Mouse (Mus musculus) erythroblast, embryonic 14.5 days (primary cell): ENCODE data around the gene Chil4.

Source experiments
- GATA1 ChIP-seq: IDR thresholded peaks from 2 replicates; pipeline ENCODE4 v1.6.1; 2012; ENCODE audit warnings: low read length, inconsistent platforms, mixed read lengths
- TAL1 ChIP-seq: IDR thresholded peaks from 3 replicates; pipeline ENCODE4 v1.6.1; 2012; ENCODE audit warnings: low read length, inconsistent platforms, mixed read lengths

- TF ChIP-seq GATA1: no peak
- no peak for TF ChIP-seq TAL1
Measured at GRCm38 (mm10) chr3:106221625-106222265, 2.4 kb upstream of the Chil4 start.
